Mouse (Mus musculus): Measurements from ENCODE around the gene Plod2. TPM values are rescaled to one million over a fixed set of nuclear protein-coding genes. Genes with fewer than 3 reads are reported as not detected.

The Plod2 gene
- polyA plus RNA-seq, 1 experiment from 2014 or later = 37.1 TPM

- no peak overlapping the region for H3K4me2 ChIP-seq (replicated peaks; ENCODE audit: low read depth, low read length)
- H3K27ac ChIP-seq (ENCODE audit: low read depth, low read length) = no peak overlapping the region
- H3K4me1 ChIP-seq (ENCODE audit: control insufficient read depth, insufficient read depth, low read length) = no peaks in the 10 kb centered on the region
- no peak overlapping the region for H3K4me3 ChIP-seq (ENCODE audit: low read length)
- ATAC-seq (ENCODE audit: low FRiP score, low TSS enrichment) = no peak
- no peaks in the 10 kb centered on the region for H3K27me3 ChIP-seq (ENCODE audit: control insufficient read depth, insufficient read depth, low read length)
- H3K9ac ChIP-seq (ENCODE audit: low read depth, low read length) = no peak overlapping the region
- 82% methylated on average over 5 of the region's 5 CpGs for WGBS
- H3K36me3 ChIP-seq (ENCODE audit: control insufficient read depth, insufficient read depth, low read length) = peaks cover 13% of the 10 kb centered on the region; the same call in 1 of the 2 replicates
- no peaks in the 10 kb centered on the region for H3K9me3 ChIP-seq (ENCODE audit: control insufficient read depth, low read length)
Observed at GRCm38 (mm10) chr9:92601551-92601950, 59.5 kb downstream of the Plod2 start.

DNA sequence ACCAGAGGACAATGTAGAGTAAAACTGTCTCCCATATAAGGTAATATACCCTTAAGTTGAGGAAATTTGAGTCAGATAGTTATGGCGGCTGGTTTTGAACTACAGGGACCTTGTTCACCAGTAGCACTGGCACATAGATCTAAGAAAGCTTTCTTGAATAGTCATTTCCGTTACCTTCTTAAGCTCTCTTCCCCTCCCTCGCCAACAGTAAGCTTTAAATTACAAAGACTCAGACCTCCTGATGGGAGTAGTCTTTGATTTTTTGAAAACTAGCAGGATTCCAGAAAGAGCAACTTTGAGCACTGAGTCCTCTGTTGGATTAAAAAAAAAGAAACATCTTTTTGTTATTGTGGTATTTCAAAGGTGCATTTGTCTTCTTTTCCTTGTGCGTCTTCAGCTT, 61.5 kb downstream of the Plod2 start:
- no peak overlapping the region for H3K27ac ChIP-seq (ENCODE audit: low read depth, low read length)
- no peaks in the 10 kb centered on the region for H3K9me3 ChIP-seq (ENCODE audit: control insufficient read depth, low read length)
- no peak overlapping the region for H3K4me2 ChIP-seq (replicated peaks; ENCODE audit: low read depth, low read length)
- H3K9ac ChIP-seq (ENCODE audit: low read depth, low read length) = no peak overlapping the region
- H3K36me3 ChIP-seq (ENCODE audit: control insufficient read depth, insufficient read depth, low read length) = peaks cover 17% of the 10 kb centered on the region; the same call in 1 of the 2 replicates
- WGBS = 82% methylated on average over 4 of the region's 4 CpGs
- H3K4me1 ChIP-seq (ENCODE audit: control insufficient read depth, insufficient read depth, low read length) = no peaks in the 10 kb centered on the region
- H3K4me3 ChIP-seq (ENCODE audit: low read length) = no peak overlapping the region
- ATAC-seq (ENCODE audit: low FRiP score, low TSS enrichment) = no peak
- no peaks in the 10 kb centered on the region for H3K27me3 ChIP-seq (ENCODE audit: control insufficient read depth, insufficient read depth, low read length)

- WGBS = 48% methylated on average over 9 of the region's 9 CpGs
- no peak; the same call in 1 of the 2 replicates for ATAC-seq (ENCODE audit: low FRiP score, low TSS enrichment)
Observed at GRCm38 (mm10) chr9:92610628-92611267, 68.7 kb downstream of the Plod2 start.

GRCm38 (mm10) chr9:92612641-92613040, 70.6 kb downstream of the Plod2 start:
- Histone ChIP-seq H3K36me3 (ENCODE audit: control insufficient read depth, insufficient read depth, low read length) (no peaks in the 10 kb centered on the region; the same call in 1 of the 2 replicates), H3K9ac (ENCODE audit: low read depth, low read length) (no peak overlapping the region), H3K4me1 (ENCODE audit: control insufficient read depth, insufficient read depth, low read length) (no peaks in the 10 kb centered on the region), H3K9me3 (ENCODE audit: control insufficient read depth, low read length) (no peaks in the 10 kb centered on the region), H3K4me3 (ENCODE audit: low read length) (no peak overlapping the region), H3K27ac (ENCODE audit: low read depth, low read length) (no peak overlapping the region), H3K4me2 (replicated peaks; ENCODE audit: low read depth, low read length) (no peak overlapping the region), H3K27me3 (ENCODE audit: control insufficient read depth, insufficient read depth, low read length) (no peaks in the 10 kb centered on the region)
- 91% methylated on average over 15 of the region's 15 CpGs for WGBS
- no peak for ATAC-seq (ENCODE audit: low FRiP score, low TSS enrichment)

More at GRCm38 (mm10) chr9:92610628-92611267, 68.7 kb downstream of the Plod2 start:
- H3K9me3 ChIP-seq (ENCODE audit: control insufficient read depth, low read length) = no peaks in the 10 kb centered on the region
- H3K4me3 ChIP-seq (ENCODE audit: low read length) = no peak overlapping the region
- no peak overlapping the region for H3K27ac ChIP-seq (ENCODE audit: low read depth, low read length)
- no peaks in the 10 kb centered on the region for H3K27me3 ChIP-seq (ENCODE audit: control insufficient read depth, insufficient read depth, low read length)
- H3K4me1 ChIP-seq (ENCODE audit: control insufficient read depth, insufficient read depth, low read length) = no peaks in the 10 kb centered on the region
- H3K4me2 ChIP-seq (replicated peaks; ENCODE audit: low read depth, low read length) = no peak overlapping the region
- H3K36me3 ChIP-seq (ENCODE audit: control insufficient read depth, insufficient read depth, low read length) = peaks cover 6% of the 10 kb centered on the region; the same call in 1 of the 2 replicates
- H3K9ac ChIP-seq (ENCODE audit: low read depth, low read length) = no peak overlapping the region

GRCm38 (mm10) chr9:92613206-92613605, 71.2 kb downstream of the Plod2 start:
- WGBS = 79% methylated on average over 8 of the region's 8 CpGs
- H3K27me3 ChIP-seq (ENCODE audit: control insufficient read depth, insufficient read depth, low read length) = no peaks in the 10 kb centered on the region
- ATAC-seq (ENCODE audit: low FRiP score, low TSS enrichment) = no peak

GRCm38 (mm10) chr9:92616418-92616817, 74.4 kb downstream of the Plod2 start:
- H3K4me2 ChIP-seq (replicated peaks; ENCODE audit: low read depth, low read length) = no peak overlapping the region
- H3K9ac ChIP-seq (ENCODE audit: low read depth, low read length) = no peak overlapping the region
- 83% methylated on average over 2 of the region's 2 CpGs for WGBS
- H3K9me3 ChIP-seq (ENCODE audit: control insufficient read depth, low read length) = no peaks in the 10 kb centered on the region
- H3K27me3 ChIP-seq (ENCODE audit: control insufficient read depth, insufficient read depth, low read length) = no peaks in the 10 kb centered on the region
- H3K36me3 ChIP-seq (ENCODE audit: control insufficient read depth, insufficient read depth, low read length) = no peaks in the 10 kb centered on the region
- no peak overlapping the region for H3K4me3 ChIP-seq (ENCODE audit: low read length)
- no peak for ATAC-seq (ENCODE audit: low FRiP score, low TSS enrichment)
- no peak overlapping the region for H3K27ac ChIP-seq (ENCODE audit: low read depth, low read length)
- no peaks in the 10 kb centered on the region for H3K4me1 ChIP-seq (ENCODE audit: control insufficient read depth, insufficient read depth, low read length)

More at GRCm38 (mm10) chr9:92613206-92613605, 71.2 kb downstream of the Plod2 start:
- Histone ChIP-seq H3K27ac (ENCODE audit: low read depth, low read length) (no peak overlapping the region), H3K4me2 (replicated peaks; ENCODE audit: low read depth, low read length) (no peak overlapping the region), H3K9me3 (ENCODE audit: control insufficient read depth, low read length) (no peaks in the 10 kb centered on the region), H3K4me1 (ENCODE audit: control insufficient read depth, insufficient read depth, low read length) (no peaks in the 10 kb centered on the region), H3K36me3 (ENCODE audit: control insufficient read depth, insufficient read depth, low read length) (no peaks in the 10 kb centered on the region), H3K4me3 (ENCODE audit: low read length) (no peak overlapping the region), H3K9ac (ENCODE audit: low read depth, low read length) (no peak overlapping the region)

DNA sequence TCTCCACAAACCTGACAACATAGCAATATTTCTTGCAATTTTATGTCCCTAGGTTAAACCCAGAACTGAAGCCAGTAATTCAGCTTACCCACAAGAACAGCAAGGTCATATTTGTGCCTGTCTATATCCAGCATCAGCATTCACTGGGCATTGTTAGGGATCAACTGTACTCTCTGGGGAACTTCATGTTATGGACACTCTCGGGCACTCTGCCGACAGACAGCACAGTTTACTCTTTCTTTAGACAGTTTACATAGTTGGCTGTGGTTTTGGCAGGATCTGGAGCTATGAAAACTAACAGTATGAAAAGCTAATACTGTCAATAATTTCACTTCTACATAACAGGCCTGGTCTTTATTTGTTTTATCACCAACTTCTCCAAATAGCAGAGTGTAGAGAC, 75.4 kb downstream of the Plod2 start:
- no peaks in the 10 kb centered on the region for H3K9me3 ChIP-seq (ENCODE audit: control insufficient read depth, low read length)
- 69% methylated on average over 2 of the region's 2 CpGs for WGBS
- H3K27me3 ChIP-seq (ENCODE audit: control insufficient read depth, insufficient read depth, low read length) = no peaks in the 10 kb centered on the region
- H3K36me3 ChIP-seq (ENCODE audit: control insufficient read depth, insufficient read depth, low read length) = no peaks in the 10 kb centered on the region
- H3K27ac ChIP-seq (ENCODE audit: low read depth, low read length) = no peak overlapping the region
- no peak overlapping the region for H3K4me2 ChIP-seq (replicated peaks; ENCODE audit: low read depth, low read length)
- ATAC-seq (ENCODE audit: low FRiP score, low TSS enrichment) = no peak
- H3K4me1 ChIP-seq (ENCODE audit: control insufficient read depth, insufficient read depth, low read length) = no peaks in the 10 kb centered on the region
- H3K9ac ChIP-seq (ENCODE audit: low read depth, low read length) = no peak overlapping the region
- H3K4me3 ChIP-seq (ENCODE audit: low read length) = no peak overlapping the region

GRCm38 (mm10) chr9:92620088-92620487, 78.1 kb downstream of the Plod2 start:
- WGBS = 70% methylated on average over 1 of the region's 1 CpGs
- no peaks in the 10 kb centered on the region for H3K36me3 ChIP-seq (ENCODE audit: control insufficient read depth, insufficient read depth, low read length)
- no peaks in the 10 kb centered on the region for H3K4me1 ChIP-seq (ENCODE audit: control insufficient read depth, insufficient read depth, low read length)
- H3K9me3 ChIP-seq (ENCODE audit: control insufficient read depth, low read length) = no peaks in the 10 kb centered on the region
- H3K27ac ChIP-seq (ENCODE audit: low read depth, low read length) = no peak overlapping the region
- no peaks in the 10 kb centered on the region for H3K27me3 ChIP-seq (ENCODE audit: control insufficient read depth, insufficient read depth, low read length)
- ATAC-seq (ENCODE audit: low FRiP score, low TSS enrichment) = no peak
- H3K4me2 ChIP-seq (replicated peaks; ENCODE audit: low read depth, low read length) = no peak overlapping the region
- H3K4me3 ChIP-seq (ENCODE audit: low read length) = no peak overlapping the region
- no peak overlapping the region for H3K9ac ChIP-seq (ENCODE audit: low read depth, low read length)

DNA sequence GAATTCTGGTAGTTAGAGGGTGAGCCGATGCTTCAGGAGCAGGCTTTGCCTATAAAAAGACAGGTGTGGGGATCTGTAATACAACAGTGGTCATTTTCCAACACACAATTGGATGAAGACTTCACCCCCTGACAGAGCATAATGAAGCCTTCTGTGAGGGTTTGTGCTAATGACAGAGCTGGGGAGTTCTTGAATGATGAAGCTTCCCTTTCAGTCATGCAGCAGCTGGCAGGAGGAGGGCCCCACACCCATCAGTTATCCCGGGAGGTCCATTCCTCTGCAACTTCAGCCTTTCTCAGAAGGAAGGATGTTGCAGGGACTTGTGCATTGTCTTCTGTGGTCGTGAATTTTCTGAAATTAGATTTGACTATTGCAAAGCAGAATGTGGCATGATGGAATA, 79.2 kb downstream of the Plod2 start:
- no peak for ATAC-seq (ENCODE audit: low FRiP score, low TSS enrichment)
- Histone ChIP-seq H3K27ac (ENCODE audit: low read depth, low read length) (no peak overlapping the region), H3K4me2 (replicated peaks; ENCODE audit: low read depth, low read length) (no peak overlapping the region), H3K4me3 (ENCODE audit: low read length) (no peak overlapping the region), H3K27me3 (ENCODE audit: control insufficient read depth, insufficient read depth, low read length) (no peaks in the 10 kb centered on the region), H3K4me1 (ENCODE audit: control insufficient read depth, insufficient read depth, low read length) (no peaks in the 10 kb centered on the region), H3K36me3 (ENCODE audit: control insufficient read depth, insufficient read depth, low read length) (no peaks in the 10 kb centered on the region), H3K9ac (ENCODE audit: low read depth, low read length) (no peak overlapping the region), H3K9me3 (ENCODE audit: control insufficient read depth, low read length) (no peaks in the 10 kb centered on the region)
- WGBS = 81% methylated on average over 3 of the region's 3 CpGs
